Mouse (Mus musculus): ENCODE data around the gene Cyp2ab1. TPM values are rescaled to one million over a fixed set of nuclear protein-coding genes. Genes with fewer than 3 reads are reported as not detected.
A peak's percentile ranks its signal among the peaks of the same experiment; 100 is the strongest.

Gene Cyp2ab1
- total and polyA plus RNA-seq, 3 experiments: 0.68 to 1.0 (median 0.90) TPM

DNA sequence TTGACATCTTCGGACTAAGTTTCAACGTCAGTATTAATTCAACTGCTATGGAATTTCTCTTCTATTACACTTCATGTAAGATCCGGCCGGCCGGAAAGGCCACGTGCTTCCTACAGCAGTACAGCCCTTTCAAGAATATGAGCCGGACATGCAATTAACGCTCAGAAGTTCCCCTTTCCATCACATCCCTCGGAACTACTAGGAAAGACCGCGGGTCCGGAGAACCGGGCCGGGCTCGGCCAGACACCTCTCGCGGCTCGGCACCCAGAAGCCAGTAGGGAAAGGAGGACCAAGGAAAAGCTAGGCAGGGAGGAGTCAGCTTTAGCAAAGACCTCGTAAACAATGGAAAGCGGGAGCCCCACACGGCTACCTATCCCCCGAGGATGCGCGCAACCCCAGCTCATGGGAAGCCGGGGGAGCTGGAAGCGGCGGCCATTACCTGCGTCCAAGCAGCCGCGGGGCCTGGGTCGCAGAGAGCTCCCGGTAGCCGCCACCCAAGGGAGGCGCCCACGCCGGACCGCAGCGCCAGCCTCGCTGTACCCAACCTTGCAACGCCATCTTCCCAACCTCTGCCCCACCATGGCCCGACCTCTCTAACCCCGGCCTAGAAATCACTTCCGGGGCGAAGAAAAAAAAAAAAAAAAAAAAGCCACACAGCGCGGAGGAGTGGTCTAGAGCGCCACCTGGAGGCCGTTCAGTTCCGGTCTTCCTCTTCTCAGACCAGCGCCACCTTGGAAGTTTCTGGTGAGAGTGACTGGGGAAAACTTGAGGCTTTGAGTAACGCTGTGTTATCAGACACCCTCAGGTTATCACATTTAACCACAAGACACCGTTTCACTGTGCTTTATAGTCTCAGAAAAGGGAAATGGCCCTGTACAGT lies 23.2 kb downstream of the Cyp2ab1 start, which contains the start of gene Parl:
Gene Parl (minus strand): TSS at position 618 of the 880 bp plus-strand sequence.
- H3K4me1 ChIP-seq (ENCODE audit: control insufficient read depth, insufficient read depth, low read length): peaks cover 6% of the 10 kb centered on the region; the same call in 1 of the 2 replicates
- peak within 1 kb of the TSS; percentile 82 for H3K27ac ChIP-seq
- peak within 1 kb of the TSS; percentile 68 for H3K9ac ChIP-seq (ENCODE audit: low read depth, low read length)
- TF ChIP-seq EP300 (IDR thresholded peaks at IDR 0.05; ENCODE audit: insufficient read depth, low read depth, low read length): peak; percentile 81
- TF ChIP-seq CTCF (IDR thresholded peaks at IDR 0.05): peak; percentile 87
- TF ChIP-seq POLR2A (IDR thresholded peaks at IDR 0.05; ENCODE audit: insufficient read depth, low read depth, low read length): peak; percentile 64; the same call in 1 of the 2 replicates
- no peaks in the 10 kb centered on the region for H3K27me3 ChIP-seq (ENCODE audit: control insufficient read depth, insufficient read depth, low read length)
- H3K79me2 ChIP-seq (replicated peaks; ENCODE audit: control insufficient read depth, insufficient read depth, low read length): peaks cover 6% of the 10 kb centered on the region
- peak; percentile 83 to 84 for DNase-seq
- peak within 1 kb of the TSS; percentile 96 for H3K4me3 ChIP-seq
- under 1% methylated on average over 52 of the region's 52 CpGs for WGBS
- intact Hi-C loops (cut with DNase I): loop anchor here (2.0 to 10.0 kb wide), 5 partner anchors 87 to 577 kb away; partner anchors contain the start of genes Abcc5, Klhl24 and Yeats2
- H3K36me3 ChIP-seq (ENCODE audit: control insufficient read depth, insufficient read depth, low read length): peaks cover 13% of the 10 kb centered on the region

- 90% methylated on average over 2 of the region's 2 CpGs for WGBS
- Histone ChIP-seq H3K79me2 (replicated peaks; ENCODE audit: control insufficient read depth, insufficient read depth, low read length) (peaks cover 6% of the 10 kb centered on the region), H3K36me3 (ENCODE audit: control insufficient read depth, insufficient read depth, low read length) (peaks cover 15% of the 10 kb centered on the region), H3K4me3 (no peak overlapping the region), H3K9ac (ENCODE audit: low read depth, low read length) (no peak overlapping the region), H3K4me1 (ENCODE audit: control insufficient read depth, insufficient read depth, low read length) (peaks cover 6% of the 10 kb centered on the region; the same call in 1 of the 2 replicates), H3K27me3 (ENCODE audit: control insufficient read depth, insufficient read depth, low read length) (no peaks in the 10 kb centered on the region), H3K27ac (no peak overlapping the region)
- no peak for DNase-seq
- intact Hi-C loops (cut with DNase I): loop anchor here (5.0 to 10.0 kb wide), 4 partner anchors 127 to 575 kb away; partner anchors contain the start of genes Abcc5, Klhl24 and Yeats2
- TF ChIP-seq POLR2A (IDR thresholded peaks at IDR 0.05; ENCODE audit: insufficient read depth, low read depth, low read length): no peak
These were observed 25.1 kb downstream of the Cyp2ab1 start for GRCm38 (mm10) chr16:20300076-20300475.

GRCm38 (mm10) chr16:20280238-20280637 lies 45.0 kb downstream of the Cyp2ab1 start:
- H3K27ac ChIP-seq: peak overlapping the region; percentile 72
- 63% methylated on average over 4 of the region's 4 CpGs for WGBS
- H3K27me3 ChIP-seq (ENCODE audit: control insufficient read depth, insufficient read depth, low read length): no peaks in the 10 kb centered on the region

DNA sequence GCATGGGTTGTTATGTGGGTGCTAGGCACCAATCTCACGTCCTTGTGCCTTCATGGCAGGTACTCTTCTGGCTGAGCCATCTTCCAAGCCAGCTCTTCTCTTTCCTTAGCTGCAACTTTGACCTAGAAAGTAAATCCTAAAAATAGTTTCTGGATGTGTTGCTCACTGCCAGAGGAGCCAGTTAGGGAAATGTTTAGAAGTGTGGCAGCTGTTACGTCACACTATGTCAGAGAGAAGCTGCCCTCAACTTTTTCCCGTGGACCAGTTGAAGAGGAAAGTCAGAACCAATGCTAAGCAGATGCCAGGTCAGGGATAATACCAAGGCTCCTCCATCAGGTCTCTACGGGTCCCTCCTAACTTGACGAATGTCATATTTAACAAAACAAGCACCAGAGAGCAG lies 45.8 kb downstream of the Cyp2ab1 start:
- peak in 1 of 2 experiments; percentile 8 for DNase-seq
- Histone ChIP-seq H3K79me2 (replicated peaks; ENCODE audit: control insufficient read depth, insufficient read depth, low read length) (no peaks in the 10 kb centered on the region), H3K4me1 (ENCODE audit: control insufficient read depth, insufficient read depth, low read length) (peaks cover 3% of the 10 kb centered on the region; the same call in 1 of the 2 replicates), H3K27me3 (ENCODE audit: control insufficient read depth, insufficient read depth, low read length) (no peaks in the 10 kb centered on the region), H3K9ac (ENCODE audit: low read depth, low read length) (no peak overlapping the region), H3K27ac (peak overlapping the region; percentile 72), H3K4me3 (no peak overlapping the region), H3K36me3 (ENCODE audit: control insufficient read depth, insufficient read depth, low read length) (peaks cover 13% of the 10 kb centered on the region)
- WGBS: 68% methylated on average over 5 of the region's 5 CpGs
- TF ChIP-seq POLR2A (IDR thresholded peaks at IDR 0.05; ENCODE audit: insufficient read depth, low read depth, low read length) (no peak), EP300 (IDR thresholded peaks at IDR 0.05; ENCODE audit: insufficient read depth, low read depth, low read length) (no peak), CTCF (IDR thresholded peaks at IDR 0.05) (no peak)
- intact Hi-C loops (cut with DNase I): no loop called here

More at GRCm38 (mm10) chr16:20280238-20280637, 45.0 kb downstream of the Cyp2ab1 start:
- H3K4me3 ChIP-seq: no peak overlapping the region
- intact Hi-C loops (cut with DNase I): no loop called here
- TF ChIP-seq EP300 (IDR thresholded peaks at IDR 0.05; ENCODE audit: insufficient read depth, low read depth, low read length): no peak
- TF ChIP-seq POLR2A (IDR thresholded peaks at IDR 0.05; ENCODE audit: insufficient read depth, low read depth, low read length): no peak
- TF ChIP-seq CTCF (IDR thresholded peaks at IDR 0.05): no peak
- no peak overlapping the region for H3K9ac ChIP-seq (ENCODE audit: low read depth, low read length)
- DNase-seq: no peak
- H3K36me3 ChIP-seq (ENCODE audit: control insufficient read depth, insufficient read depth, low read length): peaks cover 13% of the 10 kb centered on the region
- H3K79me2 ChIP-seq (replicated peaks; ENCODE audit: control insufficient read depth, insufficient read depth, low read length): no peaks in the 10 kb centered on the region
- peaks cover 3% of the 10 kb centered on the region; the same call in 1 of the 2 replicates for H3K4me1 ChIP-seq (ENCODE audit: control insufficient read depth, insufficient read depth, low read length)

DNA sequence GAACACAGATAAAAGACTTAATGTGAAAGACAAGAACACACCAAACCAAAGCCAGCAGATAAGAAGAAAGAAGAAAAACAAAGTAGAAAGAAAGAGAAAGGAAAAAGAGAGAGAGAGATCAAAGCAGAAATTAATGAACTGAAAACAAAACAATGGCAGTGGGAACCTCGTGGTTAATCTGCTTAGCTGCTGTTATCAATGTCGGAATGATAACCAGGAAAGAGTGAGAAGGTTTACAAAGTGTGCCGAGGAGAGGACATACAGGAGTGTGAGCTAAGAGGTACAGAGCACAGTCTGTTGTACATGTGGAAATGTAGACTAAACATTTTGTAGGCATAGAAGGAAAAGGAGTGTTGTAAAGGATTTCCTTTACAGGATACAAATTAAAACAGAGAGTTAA lies 52.2 kb downstream of the Cyp2ab1 start:
- Histone ChIP-seq H3K9ac (ENCODE audit: low read depth, low read length) (no peak overlapping the region), H3K4me1 (ENCODE audit: control insufficient read depth, insufficient read depth, low read length) (no peaks in the 10 kb centered on the region), H3K27ac (no peak overlapping the region), H3K27me3 (ENCODE audit: control insufficient read depth, insufficient read depth, low read length) (no peaks in the 10 kb centered on the region), H3K4me3 (no peak overlapping the region), H3K79me2 (replicated peaks; ENCODE audit: control insufficient read depth, insufficient read depth, low read length) (no peaks in the 10 kb centered on the region), H3K36me3 (ENCODE audit: control insufficient read depth, insufficient read depth, low read length) (no peaks in the 10 kb centered on the region)
- WGBS: 7% methylated on average over 3 of the region's 3 CpGs
- DNase-seq: no peak
- intact Hi-C loops (cut with DNase I): no loop called here
- TF ChIP-seq EP300 (IDR thresholded peaks at IDR 0.05; ENCODE audit: insufficient read depth, low read depth, low read length): no peak
- no peak for TF ChIP-seq CTCF (IDR thresholded peaks at IDR 0.05)
- TF ChIP-seq POLR2A (IDR thresholded peaks at IDR 0.05; ENCODE audit: insufficient read depth, low read depth, low read length): no peak

DNA sequence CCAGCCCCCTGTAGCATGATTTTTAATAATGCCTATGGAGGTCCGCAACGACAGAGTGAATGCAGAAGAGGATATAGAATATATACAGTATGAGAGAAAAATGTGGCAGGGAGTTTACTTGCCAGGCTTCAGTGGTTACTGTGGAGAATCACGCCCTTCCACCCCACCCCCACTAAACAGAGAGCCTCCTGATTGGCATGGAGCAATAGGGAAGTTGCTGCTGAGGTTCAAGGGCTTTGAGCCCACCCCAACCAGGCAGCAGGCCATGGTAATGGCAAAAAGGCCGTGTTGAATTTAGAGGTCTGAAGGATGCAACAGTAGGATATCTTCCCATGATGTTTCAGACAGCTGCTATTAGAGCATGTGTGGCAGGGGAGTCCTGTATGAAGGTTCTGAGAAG lies 53.9 kb downstream of the Cyp2ab1 start:
- TF ChIP-seq EP300 (IDR thresholded peaks at IDR 0.05; ENCODE audit: insufficient read depth, low read depth, low read length) (no peak), POLR2A (IDR thresholded peaks at IDR 0.05; ENCODE audit: insufficient read depth, low read depth, low read length) (no peak), CTCF (IDR thresholded peaks at IDR 0.05) (no peak)
- no peaks in the 10 kb centered on the region for H3K4me1 ChIP-seq (ENCODE audit: control insufficient read depth, insufficient read depth, low read length)
- DNase-seq: no peak
- intact Hi-C loops (cut with DNase I): no loop called here
- no peaks in the 10 kb centered on the region for H3K79me2 ChIP-seq (replicated peaks; ENCODE audit: control insufficient read depth, insufficient read depth, low read length)
- 89% methylated on average over 4 of the region's 4 CpGs for WGBS
- no peak overlapping the region for H3K27ac ChIP-seq
- no peaks in the 10 kb centered on the region for H3K27me3 ChIP-seq (ENCODE audit: control insufficient read depth, insufficient read depth, low read length)
- no peak overlapping the region for H3K4me3 ChIP-seq
- no peaks in the 10 kb centered on the region for H3K36me3 ChIP-seq (ENCODE audit: control insufficient read depth, insufficient read depth, low read length)
- H3K9ac ChIP-seq (ENCODE audit: low read depth, low read length): no peak overlapping the region

Measured in heart, adult 2 months (tissue).